Mouse (Mus musculus) central nervous system, embryonic 14 days (tissue): Measurements from ENCODE around the gene Susd5. TPM values are rescaled to one million over a fixed set of nuclear protein-coding genes. Genes with fewer than 3 reads are reported as not detected.

Experiments used
- polyA plus RNA-seq: library from polyadenylated mRNA; depleted of rRNA; stranded (reverse); fragments of >200 nt; gene quantifications from 2 replicates; pipeline ENCODE4 v1.2.3, GENCODE M21; 2012; rRNA removed

Gene Susd5
- 0.39 and 6.9 TPM in 2 replicates for polyA plus RNA-seq

GRCm38 (mm10) chr9:114057090-114057796 lies at the start of gene Susd5:
Gene Susd5, plus strand, starts transcription at chr9:114057140.

GRCm38 (mm10) chr9:114046028-114046427 lies 10.9 kb upstream of the Susd5 start, which contains the start of gene Fbxl2:
Gene Fbxl2, minus strand, starts transcription at chr9:114046191.

Other genes with a start within 250 kb of the Susd5 start
- gene Ubp1, start 126.2 kb upstream of the Susd5 start, polyA plus RNA-seq: 159 and 175 TPM in 2 replicates
- 26.3 and 29.3 TPM in 2 replicates for gene Fbxl2, start 10.9 kb upstream of the Susd5 start, polyA plus RNA-seq